Mouse (Mus musculus): ENCODE measurements around the gene Limch1.

Gene Limch1

DNA sequence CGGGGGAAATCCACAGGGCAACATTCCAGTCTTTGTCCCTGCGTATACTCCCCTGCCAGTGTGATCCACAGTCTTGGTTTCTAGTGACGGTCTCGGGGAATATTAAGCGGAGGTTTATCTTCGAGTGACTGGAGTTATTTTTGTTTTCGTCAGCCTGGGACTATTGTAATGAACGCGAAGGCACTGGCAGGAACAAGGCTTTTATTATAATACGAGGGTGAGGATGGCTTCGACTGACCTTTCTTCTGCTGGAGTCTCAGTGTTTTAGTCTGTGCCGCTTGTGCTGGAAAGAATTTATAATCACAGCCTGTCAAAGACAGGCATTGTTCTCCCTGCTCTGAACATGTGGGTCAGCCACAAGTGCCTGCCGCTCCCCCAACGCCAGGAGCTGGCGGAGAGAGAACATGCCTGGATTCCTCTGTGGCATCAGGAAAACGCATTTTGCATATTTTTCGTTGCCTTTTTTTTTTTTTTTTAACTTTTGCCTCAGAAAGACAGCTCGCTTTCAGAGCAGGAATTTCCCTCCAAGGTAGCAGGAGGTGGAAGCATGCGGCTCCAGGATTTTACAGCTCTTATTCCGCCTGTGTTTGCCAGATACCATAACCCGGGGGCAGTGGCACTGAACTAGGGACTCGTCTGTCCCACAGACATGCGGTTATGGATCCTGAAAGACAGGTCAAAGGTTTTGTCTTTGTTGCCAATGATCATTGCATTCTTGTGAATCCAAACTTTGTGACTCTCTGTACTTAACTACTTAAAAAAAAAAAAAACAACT is 222.6 kb downstream of the Limch1 start:
- DNase-seq (ENCODE audit: low read depth, low spot score) = peak; percentile 29

DNA sequence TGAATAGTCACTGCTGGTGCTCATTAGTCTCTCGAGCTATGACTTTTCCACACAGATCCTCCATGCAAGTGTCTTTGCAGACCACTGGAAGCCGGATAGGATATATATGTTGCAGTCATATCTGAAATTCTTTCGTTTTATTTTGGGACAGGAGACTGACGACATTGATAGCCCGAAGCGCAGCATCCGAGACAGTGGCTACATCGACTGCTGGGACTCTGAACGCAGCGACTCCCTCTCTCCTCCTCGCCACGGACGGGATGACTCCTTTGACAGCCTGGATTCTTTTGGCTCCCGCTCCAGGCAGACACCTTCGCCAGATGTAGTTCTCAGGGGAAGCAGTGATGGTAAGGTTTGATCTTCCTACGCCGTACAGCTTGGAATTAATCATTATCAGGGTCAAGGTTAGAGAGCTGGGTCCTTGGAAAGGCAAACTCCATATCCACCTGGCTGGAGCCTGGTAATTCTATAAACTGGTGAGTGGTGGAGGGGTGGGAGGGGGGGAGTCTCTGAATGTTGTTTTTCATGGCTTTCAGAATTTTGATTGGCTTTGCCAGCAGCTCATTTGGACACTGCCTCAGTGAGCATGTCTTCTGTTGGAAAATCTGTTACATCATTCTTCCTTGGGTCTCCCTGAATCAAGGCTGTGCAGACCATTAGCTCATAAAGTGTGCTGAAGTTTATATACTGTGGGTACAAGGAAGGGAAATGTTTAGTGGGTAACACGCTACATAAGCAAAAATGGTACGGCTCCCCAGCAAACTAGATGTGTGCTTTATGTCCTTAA is 223.5 kb downstream of the Limch1 start:
- DNase-seq (ENCODE audit: low read depth, low spot score) = no peak

DNA sequence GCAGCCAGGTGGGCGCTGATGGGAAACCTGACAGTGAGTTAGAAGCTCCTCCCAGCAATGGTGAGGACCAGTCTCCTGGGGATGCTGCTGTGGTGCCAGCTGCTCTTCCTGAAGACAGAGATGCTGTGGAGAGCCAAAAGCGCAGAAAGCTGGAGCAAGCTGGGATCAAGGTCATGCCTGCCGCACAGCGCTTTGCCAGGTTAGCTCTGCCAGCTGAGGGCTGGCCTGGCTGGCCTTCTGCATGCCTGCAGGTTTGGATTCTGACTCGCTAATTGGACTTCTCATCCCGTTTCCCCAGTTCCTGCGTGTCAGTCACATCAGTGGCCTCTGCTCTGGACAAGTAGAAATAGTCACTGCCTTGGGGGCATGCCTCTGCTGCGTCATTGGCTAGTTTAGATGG is 230.0 kb downstream of the Limch1 start:
- DNase-seq (ENCODE audit: low read depth, low spot score) = no peak

DNA sequence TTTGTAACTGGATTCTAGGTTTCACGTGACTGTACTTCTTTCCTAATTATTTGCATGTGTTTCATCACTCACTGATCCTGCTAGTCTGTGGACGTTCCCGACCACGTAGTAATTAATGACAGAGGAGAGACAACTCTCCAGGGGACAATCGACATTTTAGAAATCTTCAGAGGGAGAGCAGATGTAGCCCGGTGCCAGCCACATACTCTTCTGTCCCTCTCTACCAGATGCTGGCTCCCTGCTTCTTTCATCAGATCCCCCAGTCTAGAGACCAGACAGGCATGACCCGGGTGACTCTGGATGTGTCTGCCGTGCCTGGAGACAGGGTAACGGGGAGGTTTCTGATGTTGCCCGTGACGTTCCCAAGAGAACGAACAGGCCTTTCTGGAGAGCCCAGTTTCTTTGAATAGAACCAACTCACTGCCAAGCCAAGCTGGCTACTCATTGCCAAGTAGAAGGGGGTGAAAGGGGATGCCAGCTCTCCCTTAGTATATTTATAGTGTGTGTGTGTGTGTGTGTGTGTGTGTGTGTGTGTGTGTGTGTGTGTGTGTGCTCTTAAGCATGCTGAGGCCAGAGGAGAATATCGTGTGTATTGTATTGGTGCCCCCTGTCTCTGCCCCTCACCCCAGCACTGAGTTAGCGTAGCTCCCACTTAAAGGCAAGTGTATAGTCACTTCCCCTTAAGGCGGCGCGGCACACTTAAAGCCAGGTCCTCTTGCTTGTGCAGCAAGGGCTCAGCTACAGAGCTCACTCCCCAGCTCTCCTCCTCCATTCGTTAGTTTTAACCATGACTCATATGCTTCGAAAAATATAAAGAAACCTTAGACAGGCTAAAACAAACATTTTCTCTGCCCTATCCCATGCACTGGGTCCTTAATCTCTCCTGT is 233.9 kb downstream of the Limch1 start:
- DNase-seq (ENCODE audit: low read depth, low spot score) = no peak

DNA sequence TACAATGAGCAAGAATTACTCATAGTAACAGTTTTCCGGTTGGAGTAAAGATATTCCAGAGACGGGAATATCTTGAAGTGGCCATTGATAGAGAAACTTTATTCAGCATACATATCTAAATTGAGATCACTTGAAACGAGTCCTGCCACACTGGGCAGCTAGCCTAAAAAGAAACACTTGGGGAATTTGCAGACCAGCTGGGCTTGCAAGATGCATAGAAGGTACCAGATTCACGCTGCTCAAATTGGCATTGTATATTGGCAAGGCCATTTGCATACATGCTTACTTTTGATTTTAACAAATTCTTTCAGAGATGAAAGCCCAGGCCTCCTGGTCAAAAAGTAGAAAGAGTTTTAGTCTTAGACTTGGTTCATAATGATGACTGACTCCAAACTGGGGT is 235.2 kb downstream of the Limch1 start:
- DNase-seq (ENCODE audit: low read depth, low spot score) = no peak

DNA sequence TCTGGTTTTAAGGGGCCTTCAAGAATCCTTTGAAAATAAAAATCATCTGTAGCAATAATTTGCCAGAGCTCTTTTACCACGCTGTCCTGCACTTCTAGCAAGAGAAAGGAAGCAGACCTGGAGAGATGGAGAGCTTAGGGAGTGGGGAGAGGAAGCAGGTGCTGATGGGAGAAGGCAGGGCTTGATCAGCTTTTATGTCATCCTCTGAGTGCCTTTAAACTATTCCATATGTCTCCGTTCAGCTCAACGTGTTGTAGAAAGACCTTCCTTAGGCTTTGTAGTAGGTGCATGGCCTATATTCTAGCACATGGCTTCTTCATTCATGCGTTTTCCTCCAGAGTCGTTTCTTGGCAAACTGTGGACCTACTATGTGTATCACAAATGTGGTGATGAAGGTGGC is 237.5 kb downstream of the Limch1 start:
- no peak for DNase-seq (ENCODE audit: low read depth, low spot score)

DNA sequence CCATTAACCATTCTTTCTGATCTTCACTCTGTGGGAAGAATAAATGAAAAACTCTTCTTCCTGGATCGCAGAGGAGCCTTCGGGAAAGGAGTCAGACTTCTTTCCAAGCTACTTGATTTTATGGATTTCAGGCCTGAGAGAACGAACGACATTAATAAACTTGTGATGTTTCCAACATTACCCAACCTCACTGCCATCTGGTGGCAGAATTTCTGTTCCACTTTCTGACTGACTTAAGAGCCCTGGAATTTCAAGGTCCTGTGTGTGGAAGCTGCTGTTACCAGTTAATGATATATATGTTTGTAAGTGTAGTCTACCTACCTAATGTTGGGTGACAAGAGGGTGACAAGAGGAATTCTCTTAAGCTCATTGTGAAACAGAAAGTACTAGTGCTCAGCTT is 243.3 kb downstream of the Limch1 start:
- DNase-seq (ENCODE audit: low read depth, low spot score) = no peak

DNA sequence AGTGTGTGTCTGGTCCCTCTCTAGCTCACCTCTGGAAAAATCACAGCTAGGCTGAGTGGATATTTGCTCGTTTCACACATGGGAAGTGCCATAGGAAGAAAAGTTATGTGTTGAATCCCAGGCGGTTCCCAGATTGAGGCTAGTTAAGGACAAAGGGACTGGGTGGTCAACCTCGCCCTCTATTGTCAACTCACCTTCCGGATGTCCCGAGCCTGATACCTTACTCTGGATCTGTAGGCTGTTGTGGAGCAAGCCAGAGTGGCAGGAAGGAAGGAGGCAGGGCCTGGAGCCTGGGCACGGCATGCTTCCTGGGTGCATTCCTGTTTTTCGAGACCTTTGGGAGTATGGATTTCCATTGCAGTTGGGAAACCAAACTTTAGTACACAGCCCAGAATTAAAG is 243.9 kb downstream of the Limch1 start:
- no peak for DNase-seq (ENCODE audit: low read depth, low spot score)

DNA sequence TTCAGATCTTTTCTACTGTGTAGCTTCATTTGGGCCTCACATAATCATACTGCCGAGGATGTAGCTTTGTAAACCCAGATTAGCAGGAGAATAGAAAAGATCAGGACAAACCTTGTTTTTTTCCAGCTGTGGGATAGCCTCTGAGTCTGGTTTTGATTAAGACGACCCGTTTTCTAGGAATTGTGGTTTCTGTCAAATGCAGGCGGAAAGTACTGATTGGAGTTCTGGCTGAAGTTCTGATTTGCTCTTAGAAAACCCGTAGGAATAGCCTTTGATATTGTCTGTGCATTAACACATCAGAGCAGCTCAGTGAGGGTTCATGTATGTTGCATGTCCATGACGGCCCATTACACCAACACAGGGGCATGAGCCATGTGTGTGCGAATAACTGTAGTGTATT is 246.8 kb downstream of the Limch1 start:
- DNase-seq (ENCODE audit: low read depth, low spot score) = no peak

DNA sequence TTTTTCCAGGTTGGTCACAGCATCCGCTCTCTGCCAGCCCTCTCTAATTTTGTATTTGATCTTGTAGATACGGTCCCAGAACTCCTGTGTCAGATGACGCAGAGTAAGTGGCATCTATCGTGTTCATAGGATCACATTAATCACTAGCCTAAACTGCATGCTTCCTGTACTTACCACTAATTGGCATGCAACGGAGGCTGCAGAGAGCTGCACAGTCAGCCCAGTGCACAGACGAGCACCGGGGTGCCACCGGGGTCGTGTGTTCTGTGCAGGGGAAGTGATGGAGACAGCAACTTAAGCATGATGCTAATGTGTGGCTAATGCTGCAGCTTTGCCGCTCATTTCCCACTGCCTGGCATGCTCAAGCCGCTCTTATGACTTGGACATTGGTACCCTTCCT is 247.4 kb downstream of the Limch1 start:
- no peak for DNase-seq (ENCODE audit: low read depth, low spot score)

DNA sequence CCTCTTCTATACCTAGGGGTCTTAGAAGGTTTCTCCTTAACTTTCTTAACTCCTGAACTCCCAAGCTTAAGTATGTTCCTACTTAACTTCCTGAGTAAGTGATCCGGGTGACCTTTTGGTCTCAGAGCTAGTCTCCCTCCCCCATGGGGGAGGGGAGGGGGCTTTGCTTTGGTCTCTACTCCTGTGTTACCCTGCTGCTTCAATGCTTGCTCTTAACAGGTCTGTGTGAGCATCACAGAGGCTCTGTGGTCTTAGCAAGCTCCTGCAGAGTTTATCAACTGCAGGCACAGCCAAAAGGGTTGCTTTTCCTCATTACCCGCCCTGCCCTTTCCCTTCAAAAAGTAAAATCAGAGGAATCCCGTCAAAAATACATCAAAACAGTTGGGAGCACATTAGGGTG is 250.5 kb downstream of the Limch1 start:
- DNase-seq (ENCODE audit: low read depth, low spot score) = no peak

DNA sequence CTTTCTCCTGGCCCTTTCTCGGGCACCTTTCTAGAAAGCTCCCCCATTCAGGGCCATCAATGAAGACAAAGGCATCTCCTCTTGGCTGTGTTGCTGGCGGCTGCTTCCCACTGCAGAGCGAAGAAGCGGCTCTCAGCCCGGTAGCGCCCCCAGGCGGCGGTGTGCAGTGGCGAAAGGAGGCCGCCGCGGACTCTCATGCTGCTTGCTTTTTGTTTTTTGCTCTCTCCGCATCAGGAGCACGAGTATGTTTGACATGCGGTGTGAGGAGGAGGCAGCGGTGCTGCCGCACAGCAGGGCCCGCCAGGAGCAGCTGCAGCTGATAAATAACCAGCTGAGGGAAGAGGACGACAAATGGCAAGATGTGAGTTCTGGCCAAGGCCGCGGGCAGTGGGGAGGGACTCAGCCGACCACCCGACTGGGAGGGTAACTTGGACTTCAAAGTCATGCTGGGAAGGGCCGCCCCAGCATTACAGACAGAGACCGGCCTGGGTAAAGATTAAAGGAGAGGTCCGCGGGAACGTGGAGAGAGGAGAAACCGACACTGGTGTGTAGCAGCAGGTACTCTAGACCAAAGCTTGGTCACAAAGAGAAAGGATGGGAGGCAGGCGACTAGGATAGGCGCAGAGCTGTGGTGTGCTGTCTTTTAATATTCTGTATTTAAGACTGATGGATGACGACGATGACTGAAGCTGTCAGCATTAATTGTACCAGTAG is 251.4 kb downstream of the Limch1 start:
- peak; percentile 64 for DNase-seq (ENCODE audit: low read depth, low spot score)

DNA sequence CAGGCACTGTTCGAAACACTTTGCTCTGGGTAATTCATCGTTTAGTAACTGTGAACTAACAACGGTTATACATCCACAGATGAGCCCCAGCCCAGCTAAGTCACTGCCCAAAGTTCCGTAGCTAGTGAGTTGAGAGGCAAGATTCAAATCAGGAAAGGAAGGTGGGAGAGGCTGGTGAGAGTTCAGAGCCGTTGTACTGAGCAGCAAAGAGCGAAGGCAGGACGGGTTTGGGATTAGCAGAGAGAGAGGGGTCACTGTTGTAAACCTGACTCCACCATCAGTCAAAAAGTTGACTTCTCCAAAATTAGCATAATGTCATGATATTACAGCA is 251.9 kb downstream of the Limch1 start:
- DNase-seq (ENCODE audit: low read depth, low spot score) = no peak

DNA sequence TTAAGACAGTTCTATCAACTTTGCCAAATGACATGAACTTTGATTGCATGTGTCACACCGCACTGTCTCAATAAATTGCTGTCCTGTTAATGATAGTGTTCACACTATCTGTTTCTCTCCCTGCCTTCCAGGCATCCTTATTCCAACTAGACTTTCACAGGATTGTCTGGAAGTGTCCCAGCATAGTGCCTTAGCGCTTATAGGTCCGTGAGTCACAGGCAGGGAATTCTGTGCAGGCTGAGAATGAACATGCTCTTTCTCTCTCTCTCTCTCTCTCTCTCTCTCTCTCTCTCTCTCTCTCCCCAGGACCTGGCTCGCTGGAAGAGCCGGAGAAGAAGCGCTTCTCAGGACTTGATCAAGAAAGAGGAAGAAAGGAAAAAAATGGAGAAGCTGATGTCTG is 252.7 kb downstream of the Limch1 start:
- no peak for DNase-seq (ENCODE audit: low read depth, low spot score)

DNA sequence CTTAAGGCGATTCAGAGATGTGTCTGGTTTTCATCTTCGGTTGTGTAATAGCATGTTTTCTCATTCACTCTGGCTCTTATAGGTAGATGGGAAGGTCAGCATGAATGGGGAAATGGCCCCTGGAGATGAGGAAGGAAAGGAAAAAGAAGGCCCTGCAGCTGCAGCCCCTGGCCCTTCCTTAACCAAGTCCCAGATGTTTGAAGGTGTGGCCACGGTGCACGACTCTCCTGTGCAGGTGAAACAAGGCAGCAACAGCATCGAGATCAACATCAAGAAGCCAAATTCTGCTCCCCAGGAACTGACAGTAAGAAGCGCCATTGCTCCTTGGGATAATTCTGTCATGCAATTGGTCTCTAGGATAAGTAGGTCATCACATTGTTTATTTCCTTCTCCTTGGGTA is 256.7 kb downstream of the Limch1 start:
- no peak for DNase-seq (ENCODE audit: low read depth, low spot score)

DNA sequence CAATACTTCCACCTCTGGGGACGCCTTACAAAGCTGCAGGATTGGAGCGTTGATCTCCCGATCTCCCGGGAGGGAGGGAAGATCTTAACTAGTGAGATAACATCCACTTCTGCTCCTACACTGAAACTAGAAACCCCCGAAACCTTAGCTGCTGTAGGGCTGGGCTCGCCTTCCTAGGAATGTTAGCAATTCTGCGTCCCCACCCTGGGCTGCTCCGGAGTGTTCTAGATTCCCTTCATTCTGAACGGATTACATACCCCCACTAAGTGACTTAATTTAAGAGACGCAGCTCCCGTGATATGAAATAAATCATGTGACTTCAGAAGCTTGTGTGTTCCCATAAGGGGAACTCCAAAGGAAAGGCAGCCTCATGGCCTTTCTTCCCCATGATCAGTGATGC is 259.0 kb downstream of the Limch1 start:
- DNase-seq (ENCODE audit: low read depth, low spot score) = no peak

DNA sequence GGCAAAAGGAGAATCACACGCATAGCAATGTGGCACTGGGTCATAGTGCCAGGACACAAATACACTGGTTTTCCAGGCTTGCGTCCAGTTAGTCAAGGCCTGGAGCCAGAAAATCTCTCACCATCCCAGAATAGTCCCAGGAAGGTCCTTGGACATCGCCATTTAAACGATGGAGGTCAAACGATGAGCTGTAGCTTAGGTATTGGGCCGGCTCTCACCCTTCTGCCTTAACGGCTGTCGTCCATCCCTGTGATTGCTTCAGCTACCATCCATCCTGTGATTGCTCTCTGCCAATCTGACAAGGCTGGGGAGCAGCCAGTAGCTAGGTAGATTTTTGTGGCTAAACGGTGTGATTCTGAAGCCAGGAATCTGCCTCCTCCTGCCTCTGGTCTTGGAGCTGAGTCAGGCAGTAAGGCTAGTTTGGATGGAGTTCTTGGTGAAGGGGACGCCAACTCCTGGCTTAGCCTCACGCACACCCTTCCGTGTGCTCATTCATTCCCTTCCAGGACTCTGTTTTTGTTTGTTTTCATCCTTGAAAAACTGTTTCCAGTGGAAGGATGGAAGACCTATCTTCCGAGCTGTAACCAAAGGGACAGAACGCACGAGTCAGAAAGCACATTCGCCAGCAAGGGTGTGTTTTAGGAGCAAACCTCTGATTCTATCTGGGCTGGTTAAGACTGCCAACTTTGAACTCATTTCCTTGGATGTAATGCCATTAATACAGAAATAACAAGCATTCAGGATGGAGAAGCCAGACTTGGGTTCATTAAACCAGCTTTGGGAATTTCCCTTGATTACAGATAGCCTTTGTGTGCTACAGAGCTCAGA is 265.6 kb downstream of the Limch1 start:
- no peak for DNase-seq (ENCODE audit: low read depth, low spot score)

DNA sequence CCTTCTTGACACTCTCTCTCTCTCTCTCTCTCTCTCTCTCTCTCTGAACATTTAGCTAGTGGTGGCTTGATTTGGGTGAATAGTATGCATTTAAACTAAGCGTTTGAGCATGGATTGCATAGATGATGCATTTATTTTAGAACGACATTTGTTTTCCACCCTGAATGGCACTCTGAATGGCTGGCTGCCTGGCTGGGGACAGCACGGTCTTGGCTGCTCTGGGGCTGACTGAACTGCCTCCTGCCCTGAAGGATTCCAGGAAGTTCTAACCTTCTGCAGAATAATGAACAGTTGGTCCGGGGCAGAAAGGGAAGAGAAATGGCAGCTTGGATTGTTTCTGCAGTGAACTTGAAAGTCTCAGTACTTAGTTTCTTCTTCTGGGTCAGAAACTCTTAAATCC is 266.4 kb downstream of the Limch1 start:
- no peak for DNase-seq (ENCODE audit: low read depth, low spot score)

DNA sequence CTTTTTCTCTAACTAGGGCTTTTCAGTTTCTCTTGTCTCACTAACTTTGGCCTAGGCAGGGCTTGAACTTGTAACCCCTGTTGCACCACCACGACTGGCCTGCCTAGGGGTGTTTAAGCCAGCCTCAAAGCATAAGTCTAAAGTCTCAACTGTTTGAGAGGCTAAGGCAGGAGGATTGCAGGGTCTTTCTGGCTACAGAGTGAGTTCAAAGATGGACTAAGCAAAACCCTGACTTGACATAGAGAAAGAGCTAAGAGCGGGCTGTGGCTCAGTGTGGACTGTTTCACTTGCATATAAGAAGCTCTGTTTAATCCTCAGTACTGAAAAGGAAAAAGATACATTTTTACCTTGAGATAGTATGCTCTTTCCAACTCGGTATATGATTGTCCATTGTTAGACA is 268.3 kb downstream of the Limch1 start:
- no peak for DNase-seq (ENCODE audit: low read depth, low spot score)

DNA sequence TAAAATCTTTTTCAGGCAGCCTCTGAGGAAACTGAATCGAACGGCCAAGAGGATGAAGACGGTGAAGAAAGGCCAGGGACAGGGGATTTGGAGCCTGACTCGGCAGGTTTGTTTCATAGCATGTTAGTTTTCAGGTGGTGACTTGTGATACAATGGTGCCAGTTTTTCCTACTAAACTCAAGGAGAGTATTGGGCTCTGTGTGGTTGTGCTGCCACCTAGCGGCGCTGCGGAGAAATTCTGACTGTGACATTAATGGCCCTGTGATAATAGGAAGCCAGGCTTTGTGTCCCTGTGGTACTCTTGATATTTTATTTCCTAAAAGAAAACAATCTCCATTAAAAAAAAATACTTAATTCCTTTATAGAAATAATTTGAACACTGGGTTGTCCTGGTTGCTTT is 270.8 kb downstream of the Limch1 start:
- DNase-seq (ENCODE audit: low read depth, low spot score) = peak; percentile 65

All from retina, postnatal 7 days (tissue).